Mouse (Mus musculus) layer of hippocampus, adult 2 months (tissue): Measurements from ENCODE around the gene Pglyrp4. TPM values are rescaled to one million over a fixed set of nuclear protein-coding genes. Genes with fewer than 3 reads are reported as not detected.
"Not testable (repeated sequence)": the region's sequence is repeated elsewhere in the genome, so short reads cannot be mapped to it uniquely, and the experiment has no call there.

Experiments
- DNase-seq, 2 experiments: peaks; one replicate each; pipeline ENCODE4 v3.0.0; 2022; ENCODE audit warnings: low spot score in 2 of 2
- H3K27ac ChIP-seq: fragments of 200-600 bp; 2 replicates; pipeline ENCODE4 v1.8.1; 2022
- H3K4me3 ChIP-seq: fragments of 200-600 bp; 2 replicates; pipeline ENCODE4 v1.8.1; 2022; ENCODE audit warnings: mild to moderate bottlenecking
- CTCF ChIP-seq: fragments of 200-600 bp; conservative IDR thresholded peaks from 2 replicates; pipeline ENCODE4 v1.8.1; 2022; ENCODE audit warnings: antibody characterized with exemption, mild to moderate bottlenecking, moderate library complexity
- long read RNA-seq, 2 experiments: library from polyadenylated mRNA; stranded (forward); transcript quantifications; one replicate each; pipeline ENCODE4 v2.0.0; 2021; ENCODE audit warnings: borderline mapping rate in 2 of 2
- total RNA-seq, 2 experiments: library from RNA; stranded (reverse); gene quantifications; 2 replicates each; pipeline ENCODE4 v1.2.3; 2021

Gene Pglyrp4
- total RNA-seq: not detected
- long read RNA-seq, experiment 1: 0 reads
- long read RNA-seq, experiment 2: 0 reads

- no peak within 1 kb of the TSS for H3K27ac ChIP-seq
- no peak within 1 kb of the TSS for H3K4me3 ChIP-seq
- DNase-seq: no peak
- TF ChIP-seq CTCF: no peak
These were observed at the start of gene Pglyrp4 for GRCm38 (mm10) chr3:90726606-90727005. TSS of gene Pglyrp4 (plus strand) at chr3:90726906.

- TF ChIP-seq CTCF: no peak
- no peak for DNase-seq
- H3K4me3 ChIP-seq: no peak overlapping the region
- no peak overlapping the region for H3K27ac ChIP-seq
These were observed 48.0 kb upstream of the Pglyrp4 start for GRCm38 (mm10) chr3:90678656-90679055.

GRCm38 (mm10) chr3:90683929-90684328 is 42.8 kb upstream of the Pglyrp4 start:
- DNase-seq: no peak

GRCm38 (mm10) chr3:90686835-90687234 is 39.9 kb upstream of the Pglyrp4 start:
- Histone ChIP-seq H3K27ac (no peak overlapping the region), H3K4me3 (no peak overlapping the region)
- TF ChIP-seq CTCF: no peak
- no peak for DNase-seq

More at GRCm38 (mm10) chr3:90683929-90684328, 42.8 kb upstream of the Pglyrp4 start:
- Histone ChIP-seq H3K27ac (no peak overlapping the region), H3K4me3 (no peak overlapping the region)
- no peak for TF ChIP-seq CTCF

GRCm38 (mm10) chr3:90693496-90693895 is 33.2 kb upstream of the Pglyrp4 start:
- no peak for DNase-seq
- Histone ChIP-seq H3K27ac (no peak overlapping the region), H3K4me3 (no peak overlapping the region)
- TF ChIP-seq CTCF: no peak

GRCm38 (mm10) chr3:90695613-90696012 is 31.1 kb upstream of the Pglyrp4 start, which contains the start of gene S100a9:
TSS of gene S100a9 (minus strand) at chr3:90695721.
- TF ChIP-seq CTCF: no peak
- Histone ChIP-seq H3K27ac (no peak within 1 kb of the TSS), H3K4me3 (no peak within 1 kb of the TSS)
- DNase-seq: no peak

- no peak for TF ChIP-seq CTCF
- H3K4me3 ChIP-seq: no peak overlapping the region
- H3K27ac ChIP-seq: no peak overlapping the region
- no peak for DNase-seq
These were observed 24.5 kb upstream of the Pglyrp4 start for GRCm38 (mm10) chr3:90702244-90702643.

GRCm38 (mm10) chr3:90708523-90709202 is 18.0 kb upstream of the Pglyrp4 start:
- TF ChIP-seq CTCF: peak; percentile 94
- Histone ChIP-seq H3K27ac (no peak overlapping the region), H3K4me3 (no peak overlapping the region)
- peak; percentile 10 to 30 for DNase-seq

GRCm38 (mm10) chr3:90709591-90710460 is 16.9 kb upstream of the Pglyrp4 start:
- no peak overlapping the region for H3K4me3 ChIP-seq

GRCm38 (mm10) chr3:90749658-90750057 is 23.0 kb downstream of the Pglyrp4 start:
- no peak for TF ChIP-seq CTCF
- no peak overlapping the region for H3K4me3 ChIP-seq
- peak in 1 of 2 experiments; percentile 2 for DNase-seq
- H3K27ac ChIP-seq: no peak overlapping the region

More at GRCm38 (mm10) chr3:90709591-90710460, 16.9 kb upstream of the Pglyrp4 start:
- peak; percentile 76 to 86 for DNase-seq
- TF ChIP-seq CTCF: peak; percentile 99
- no peak overlapping the region for H3K27ac ChIP-seq

- not testable (repeated sequence) for H3K27ac ChIP-seq, DNase-seq, H3K4me3 ChIP-seq
These were observed 51.1 kb downstream of the Pglyrp4 start, which contains the start of gene Gm5849 for GRCm38 (mm10) chr3:90777776-90778175. TSS of gene Gm5849 (minus strand) at chr3:90777876.

Other genes with a start within 250 kb of the Pglyrp4 start
- gene Snapin, start 235.9 kb upstream of the Pglyrp4 start, total RNA-seq: 10 to 100 TPM; 53.4 to 54.5 TPM
- 100 to 1,000 TPM; 152 to 153 TPM for gene Chtop, start 217.4 kb upstream of the Pglyrp4 start, total RNA-seq
- gene S100a1, start 212.5 kb upstream of the Pglyrp4 start, total RNA-seq: 10 to 100 TPM; 89.9 to 92.1 TPM
- gene S100a13, start 212.5 kb upstream of the Pglyrp4 start, total RNA-seq: 10 to 100 TPM; 20.2 to 20.6 TPM
- under 1 TPM; 0.49 to 0.95 TPM for gene S100a14, start 200.1 kb upstream of the Pglyrp4 start, total RNA-seq
- 10 to 100 TPM; 79.0 to 82.8 TPM for gene S100a16, start 189.7 kb upstream of the Pglyrp4 start, total RNA-seq
- gene S100a3, start 166.3 kb upstream of the Pglyrp4 start, total RNA-seq: under 1 TPM; 0.64 to 0.79 TPM
- gene S100a2, start 136.7 kb upstream of the Pglyrp4 start, total RNA-seq: not detected
- not detected for gene Gm42674, start 125.0 kb upstream of the Pglyrp4 start, total RNA-seq
- gene S100a4, start 123.1 kb upstream of the Pglyrp4 start, total RNA-seq: 1 to 10 TPM; 3.4 to 5.7 TPM
- not detected for gene S100a5, start 118.4 kb upstream of the Pglyrp4 start, total RNA-seq
- 10 to 100 TPM; 18.4 to 21.8 TPM for gene S100a6, start 114.0 kb upstream of the Pglyrp4 start, total RNA-seq
- under 1 TPM; 0.37 to 0.67 TPM for gene S100a7a, start 72.9 kb upstream of the Pglyrp4 start, total RNA-seq
- not detected for gene S100a8, start 57.9 kb upstream of the Pglyrp4 start, total RNA-seq
- not detected for gene S100a9, start 31.2 kb upstream of the Pglyrp4 start, total RNA-seq
- not detected for gene Gm5849, start 51.0 kb downstream of the Pglyrp4 start, total RNA-seq